Mouse (Mus musculus) right cerebral cortex, adult 2 months (tissue): ENCODE data around the gene Mrpl2.

ENCODE experiments used
- DNase-seq, 2 experiments: peaks; one replicate each; pipeline ENCODE4 v3.0.0; 2021 to 2022; ENCODE audit warnings: low spot score in 2 of 2

Gene Mrpl2

GRCm38 (mm10) chr17:46667712-46668111, 21.7 kb downstream of the Mrpl2 start:
- no peak for DNase-seq

- no peak for DNase-seq
Measured at GRCm38 (mm10) chr17:46669911-46670310, 23.9 kb downstream of the Mrpl2 start.

GRCm38 (mm10) chr17:46673850-46674529, 28.0 kb downstream of the Mrpl2 start, which contains the start of gene Rrp36:
Gene Rrp36 (minus strand): TSS chr17:46674352.
- DNase-seq: peak; percentile 89 to 92

GRCm38 (mm10) chr17:46674530-46675283, 28.7 kb downstream of the Mrpl2 start:
- DNase-seq: no peak

GRCm38 (mm10) chr17:46678416-46678815, 32.4 kb downstream of the Mrpl2 start, which contains the start of gene Mea1:
Gene Mea1 (plus strand): TSS chr17:46678793.
- DNase-seq: no peak

- DNase-seq: no peak
Measured at GRCm38 (mm10) chr17:46678911-46679310, 32.9 kb downstream of the Mrpl2 start.

GRCm38 (mm10) chr17:46679843-46680759, 34.1 kb downstream of the Mrpl2 start:
- DNase-seq: peak in 1 of 2 experiments; percentile 35

- DNase-seq: peak; percentile 96 to 97
Measured at GRCm38 (mm10) chr17:46680760-46681373, 34.8 kb downstream of the Mrpl2 start, which contains the start of gene Klhdc3. Gene Klhdc3 (minus strand): TSS chr17:46680914.

- DNase-seq: no peak
Measured at GRCm38 (mm10) chr17:46681466-46682118, 35.6 kb downstream of the Mrpl2 start.

GRCm38 (mm10) chr17:46682654-46683389, 36.8 kb downstream of the Mrpl2 start:
- DNase-seq: no peak

GRCm38 (mm10) chr17:46685913-46686312, 39.9 kb downstream of the Mrpl2 start:
- no peak for DNase-seq

- no peak for DNase-seq
Measured at GRCm38 (mm10) chr17:46690665-46691064, 44.6 kb downstream of the Mrpl2 start.

GRCm38 (mm10) chr17:46691390-46691789, 45.4 kb downstream of the Mrpl2 start:
- no peak for DNase-seq

GRCm38 (mm10) chr17:46694517-46695063, 48.6 kb downstream of the Mrpl2 start:
- DNase-seq: no peak

GRCm38 (mm10) chr17:46698515-46698914, 52.5 kb downstream of the Mrpl2 start:
- no peak for DNase-seq

GRCm38 (mm10) chr17:46699245-46699644, 53.2 kb downstream of the Mrpl2 start:
- no peak for DNase-seq
